Mouse (Mus musculus) small intestine, adult 2 months (tissue): ENCODE results near the gene Rbm4b.

Source experiments
- CTCF ChIP-seq: fragments of 200-500 bp; IDR thresholded peaks from 2 replicates; pipeline ENCODE4 v1.5.1; 2012; ENCODE audit warnings: low read depth, mild to moderate bottlenecking, control low read depth, inconsistent platforms, low read length, moderate library complexity, mixed read lengths; ENCODE audit not compliant: insufficient replicate concordance, insufficient read length; ENCODE audit errors: extremely low read depth
- POLR2A ChIP-seq: fragments of 200-500 bp; IDR thresholded peaks from 2 replicates; pipeline ENCODE4 v1.6.1; 2012; ENCODE audit warnings: low read depth, mild to moderate bottlenecking, control low read depth, inconsistent platforms, low read length, moderate library complexity

GRCm38 (mm10) chr19:4711601-4712155, 44.6 kb upstream of the Rbm4b start:
- TF ChIP-seq POLR2A, result no peak
- TF ChIP-seq CTCF, result no peak
